In the genomic region with DNA sequence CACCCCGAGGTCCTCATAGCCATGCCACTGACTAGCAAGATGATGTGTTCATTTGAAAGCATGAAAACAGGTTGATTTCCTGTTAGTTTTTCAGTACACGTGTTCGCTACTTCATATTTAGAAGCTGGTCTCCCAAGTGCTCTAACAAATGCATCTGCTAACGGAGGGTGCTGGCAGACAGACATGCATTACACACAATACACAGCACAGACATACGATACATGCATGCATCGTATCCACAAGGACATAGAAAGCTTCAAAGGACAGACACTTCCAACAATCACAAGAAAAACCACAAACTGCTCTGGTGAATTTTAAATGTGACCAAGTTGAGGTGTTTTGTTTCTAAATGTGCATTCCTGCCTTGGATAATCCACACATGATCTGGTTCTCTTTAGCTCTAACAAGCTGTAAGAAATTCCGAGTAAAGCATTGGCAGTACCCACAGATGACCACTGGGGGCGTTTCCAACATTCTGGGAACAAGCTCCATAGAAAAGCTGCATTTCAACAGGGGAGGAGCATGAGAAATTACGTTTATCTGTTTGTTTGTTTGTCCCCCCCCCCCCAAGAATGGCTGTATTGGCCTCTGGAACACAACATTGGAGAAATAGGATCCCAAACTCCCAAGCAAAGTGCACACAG, we compare ENCODE assay signal across 9 mouse cellular contexts. TPM values are rescaled to one million over a fixed set of nuclear protein-coding genes. Genes with fewer than 3 reads are reported as not detected.
DNase-seq lines count a peak whose midpoint lies in the region; ATAC-seq and TF ChIP-seq lines count a peak whose summit lies in the region.
"Had no signal": no experiment of that assay in that cellular context is flagged by ENCODE, and none has a peak within 500 bp of the region (broad histone marks: within the 10 kb centered on the region; RNA-seq: fewer than 3 reads in every experiment).

No protein-coding gene starts in this region.

- 41% methylated on average over 9 of the region's 9 CpGs for WGBS in embryonic facial prominence, embryonic 14.5 days
- WGBS in lung, postnatal 0 days = 58% methylated on average over 9 of the region's 9 CpGs

- H3K4me2 ChIP-seq in embryonic facial prominence, embryonic 14.5 days (ENCODE audit: low read depth, low read length) = no peak overlapping the region
- no peak overlapping the region for H3K4me2 ChIP-seq in lung, postnatal 0 days (replicated peaks; ENCODE audit: low read depth, low read length)
- H3K4me2 ChIP-seq: heart, embryonic 15.5 days had no signal

- TF ChIP-seq CTCF in lung, postnatal 0 days (IDR thresholded peaks at IDR 0.05) = peak; percentile 76

- no peak overlapping the region for H3K9ac ChIP-seq in embryonic facial prominence, embryonic 14.5 days (ENCODE audit: low read depth, low read length)
- H3K9ac ChIP-seq in lung, postnatal 0 days (replicated peaks; ENCODE audit: low read depth) = no peak overlapping the region
- H3K9ac ChIP-seq: heart, embryonic 15.5 days had no signal

- H3K4me1 ChIP-seq in embryonic facial prominence, embryonic 14.5 days (ENCODE audit: control insufficient read depth, insufficient read depth, low read length) = no peaks in the 10 kb centered on the region
- H3K4me1 ChIP-seq in lung, postnatal 0 days (ENCODE audit: insufficient read depth, low read depth, low read length) = no peaks in the 10 kb centered on the region

- H3K27me3 ChIP-seq in embryonic facial prominence, embryonic 14.5 days (replicated peaks; ENCODE audit: control insufficient read depth, insufficient read depth, low read length) = no peaks in the 10 kb centered on the region
- H3K27me3 ChIP-seq in lung, postnatal 0 days (replicated peaks; ENCODE audit: insufficient read depth, low read length) = no peaks in the 10 kb centered on the region
- H3K27me3 ChIP-seq: heart, embryonic 15.5 days had no signal

- no peak for TF ChIP-seq EP300 in lung, postnatal 0 days (IDR thresholded peaks at IDR 0.05)

- 0 out of 2 replicates have a peak overlapping the region, but pooled peaks have one; percentile 39 for H3K27ac ChIP-seq in embryonic facial prominence, embryonic 14.5 days (replicated peaks; ENCODE audit: low read depth, low read length)
- H3K27ac ChIP-seq in lung, postnatal 0 days (ENCODE audit: low read length) = no peak overlapping the region
- H3K27ac ChIP-seq: heart, embryonic 15.5 days had no signal

- no peaks in the 10 kb centered on the region for H3K36me3 ChIP-seq in embryonic facial prominence, embryonic 14.5 days (ENCODE audit: control insufficient read depth, insufficient read depth, low read length)
- H3K36me3 ChIP-seq in lung, postnatal 0 days (ENCODE audit: insufficient read depth, low read length) = no peaks in the 10 kb centered on the region
- H3K36me3 ChIP-seq: heart, embryonic 15.5 days had no signal

- 0 out of 2 replicates have a peak, but pooled peaks have one; percentile 41 for ATAC-seq in embryonic facial prominence, embryonic 14.5 days (ENCODE audit: low read depth)
- ATAC-seq in lung, postnatal 0 days = no peak

- H3K4me3 ChIP-seq in embryonic facial prominence, embryonic 14.5 days (ENCODE audit: low read depth, low read length) = no peak overlapping the region
- H3K4me3 ChIP-seq in lung, postnatal 0 days (ENCODE audit: low read depth, low read length) = no peak overlapping the region
- H3K4me3 ChIP-seq: heart, embryonic 15.5 days had no signal

- peak; percentile 28 for DNase-seq in urinary bladder, postnatal 14 days (ENCODE audit: low spot score)
- DNase-seq in urinary bladder, adult 2 months (ENCODE audit: low spot score) = no peak
- DNase-seq in adrenal gland, postnatal 14 days = peak; percentile 56
- DNase-seq in embryonic facial prominence, embryonic 14.5 days (ENCODE audit: low spot score) = peak; percentile 73
- DNase-seq in kidney, postnatal 10 days = peak; percentile 66
- peak; percentile 39 for DNase-seq in lung, postnatal 0 days (ENCODE audit: low spot score)
- DNase-seq in right cerebral cortex, postnatal 25 days = peak; percentile 51

- H3K9me3 ChIP-seq in embryonic facial prominence, embryonic 14.5 days (ENCODE audit: control insufficient read depth, low read length) = no peaks in the 10 kb centered on the region
- H3K9me3 ChIP-seq in lung, postnatal 0 days (ENCODE audit: low read length) = no peaks in the 10 kb centered on the region
- H3K9me3 ChIP-seq: heart, embryonic 15.5 days had no signal

RNA-seq across cellular contexts. Expression of a gene that starts 5.3 kb away (rescaled TPM):
- polyA plus RNA-seq in urinary bladder, adult 2 months (2012; rRNA removed) = not detected in 2 replicates
- total RNA-seq in adrenal gland, postnatal 14 days (2021) = not detected in 2 replicates
- 6.4 and 17.7 TPM in 2 replicates for polyA plus RNA-seq in embryonic facial prominence, embryonic 14.5 days (2014; fragmentation: Nextera tagmentation; extraction: Ambion mirVana)
- 0.20 and 0.44 TPM in 2 replicates for polyA plus RNA-seq in lung, postnatal 0 days (2015; fragmentation: Nextera tagmentation; extraction: Ambion mirVana)
- total RNA-seq: neutrophil, adult 5-6 weeks had no signal
